Mouse (Mus musculus) lung, postnatal 0 days (tissue): ENCODE measurements around the gene Btg4.

Experiments
- CTCF ChIP-seq: IDR thresholded peaks from 2 replicates; pipeline ENCODE4 v1.5.1; 2016; ENCODE audit warnings: antibody characterized with exemption, mild to moderate bottlenecking
- EP300 ChIP-seq: IDR thresholded peaks from 2 replicates; pipeline ENCODE4 v1.6.1; 2016; ENCODE audit warnings: antibody characterized with exemption, mild to moderate bottlenecking, control low read depth

GRCm38 (mm10) chr9:51042136-51042535 lies 18.6 kb upstream of the Btg4 start:
- TF ChIP-seq CTCF (no peak), EP300 (no peak)
